Mouse (Mus musculus) G1E-ER4 (cell line): Measurements from ENCODE around the gene Olfr672. TPM values are rescaled to one million over a fixed set of nuclear protein-coding genes. Genes with fewer than 3 reads are reported as not detected.

Source experiments
- GATA1 ChIP-seq: IDR thresholded peaks from one replicate; pipeline ENCODE4 v1.8.0; 2012; ENCODE audit warnings: low read length, inconsistent platforms
- polyA plus RNA-seq: library from polyadenylated mRNA; stranded (reverse); fragments of >175 nt; gene quantifications from 2 replicates; pipeline ENCODE4 v1.2.3, GENCODE M21; 2012

Gene Olfr672
- polyA plus RNA-seq, result not detected in 2 replicates

DNA sequence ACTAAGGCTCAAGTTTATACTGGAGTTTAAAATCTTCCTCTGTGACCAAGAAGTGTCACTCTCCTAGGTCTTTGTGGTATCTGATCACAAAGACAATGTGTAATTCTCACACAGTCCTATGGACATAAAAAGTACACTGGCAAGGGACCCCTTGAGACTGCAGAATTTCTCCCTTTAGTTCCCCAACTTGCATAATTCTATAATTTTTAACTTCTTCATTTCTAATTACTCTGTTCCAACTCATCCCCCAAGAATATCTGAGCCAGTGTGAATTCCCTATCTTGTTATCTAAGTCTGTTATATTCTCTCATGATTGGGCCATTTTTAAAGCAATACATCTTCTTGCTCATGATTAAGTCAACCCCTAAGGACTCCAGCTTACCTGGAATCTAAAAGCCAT is at the start of gene Olfr672:
Olfr672 (minus strand) TSS at position 101 of the 400 bp plus-strand sequence.
- no peak for TF ChIP-seq GATA1

- TF ChIP-seq GATA1, result no peak
These were observed 30.6 kb upstream of the Olfr672 start, which contains the start of gene Olfr676 for GRCm38 (mm10) chr7:105032398-105032797. TSS of gene Olfr676 (plus strand) at chr7:105032698.

DNA sequence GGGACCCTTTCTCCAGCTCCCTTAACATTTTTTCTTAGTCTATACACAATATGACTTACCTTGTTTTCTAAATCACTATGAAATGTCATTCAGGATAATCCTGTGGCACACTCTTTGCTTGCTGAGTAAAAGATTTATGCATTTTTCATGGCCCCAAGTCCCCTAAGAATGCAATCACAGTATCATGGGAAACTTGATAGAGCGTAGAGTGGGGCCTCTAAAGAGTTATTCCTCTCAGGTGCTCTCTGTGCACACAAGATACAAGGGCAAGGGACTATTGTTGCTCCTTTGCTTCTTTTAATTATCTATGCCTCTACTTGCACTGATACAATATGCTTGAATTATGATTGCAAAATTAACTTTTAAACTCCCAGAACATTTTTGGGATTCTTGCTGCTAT is 26.5 kb upstream of the Olfr672 start, which contains the start of gene Olfr675:
Olfr675 (minus strand) TSS at position 101 of the 400 bp plus-strand sequence.
- no peak for TF ChIP-seq GATA1

- no peak for TF ChIP-seq GATA1
These were observed 20.7 kb upstream of the Olfr672 start for GRCm38 (mm10) chr7:105022530-105022929.

- TF ChIP-seq GATA1, result no peak
These were observed 22.8 kb downstream of the Olfr672 start, which contains the start of gene Olfr671 for GRCm38 (mm10) chr7:104979026-104979425. TSS of gene Olfr671 (minus strand) at chr7:104979126.

DNA sequence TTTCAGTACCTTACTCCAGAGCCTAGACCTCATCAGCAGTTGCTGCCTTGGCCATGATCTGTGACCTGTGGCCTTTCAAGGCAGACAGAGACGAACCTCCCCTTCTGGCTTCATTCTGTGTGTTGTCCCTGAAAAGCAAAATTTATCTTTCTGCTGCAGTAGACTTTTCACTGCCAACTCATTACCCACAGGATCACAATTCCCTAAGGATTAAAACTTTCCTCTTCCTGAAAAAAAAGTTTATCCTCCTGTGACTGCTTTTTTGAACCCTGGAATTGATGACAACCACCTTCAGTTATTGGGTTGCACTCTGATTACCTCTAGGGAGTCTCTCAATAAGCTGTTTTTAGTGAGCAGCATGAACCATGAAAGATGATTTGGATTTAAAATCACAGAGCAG is 39.3 kb downstream of the Olfr672 start, which contains the start of gene Olfr670:
Olfr670 (minus strand) TSS at position 101 of the 400 bp plus-strand sequence.
- TF ChIP-seq GATA1, result no peak

Other genes starting within 250 kb of the Olfr672 start
- gene Usp17le, start 224.6 kb downstream of the Olfr672 start, polyA plus RNA-seq, result not detected in 2 replicates
- not detected in 2 replicates for gene Usp17lb, start 159.4 kb downstream of the Olfr672 start, polyA plus RNA-seq
- gene Usp17la, start 145.0 kb downstream of the Olfr672 start, polyA plus RNA-seq, result not detected in 2 replicates
- gene Olfr665, start 124.0 kb downstream of the Olfr672 start, polyA plus RNA-seq, result not detected in 2 replicates
- not detected in 2 replicates for gene Olfr666, start 106.1 kb downstream of the Olfr672 start, polyA plus RNA-seq
- gene Olfr667, start 80.5 kb downstream of the Olfr672 start, polyA plus RNA-seq, result not detected in 2 replicates
- gene Olfr668, start 74.0 kb downstream of the Olfr672 start, polyA plus RNA-seq, result not detected in 2 replicates
- gene Olfr669, start 67.8 kb downstream of the Olfr672 start, polyA plus RNA-seq, result not detected in 2 replicates
- not detected in 2 replicates for gene Olfr670, start 39.4 kb downstream of the Olfr672 start, polyA plus RNA-seq
- not detected in 2 replicates for gene Olfr671, start 22.9 kb downstream of the Olfr672 start, polyA plus RNA-seq
- gene Olfr675, start 26.4 kb upstream of the Olfr672 start, polyA plus RNA-seq, result not detected in 2 replicates
- gene Olfr676, start 30.7 kb upstream of the Olfr672 start, polyA plus RNA-seq, result not detected in 2 replicates
- not detected in 2 replicates for gene Olfr677, start 49.3 kb upstream of the Olfr672 start, polyA plus RNA-seq
- gene Olfr678, start 62.4 kb upstream of the Olfr672 start, polyA plus RNA-seq, result not detected in 2 replicates
- not detected in 2 replicates for gene Olfr679, start 79.2 kb upstream of the Olfr672 start, polyA plus RNA-seq
- not detected in 2 replicates for gene Olfr680-ps1, start 90.8 kb upstream of the Olfr672 start, polyA plus RNA-seq
- not detected in 2 replicates for gene Olfr681, start 114.8 kb upstream of the Olfr672 start, polyA plus RNA-seq
- gene Olfr683, start 145.0 kb upstream of the Olfr672 start, polyA plus RNA-seq, result not detected in 2 replicates
- not detected in 2 replicates for gene Olfr684, start 161.6 kb upstream of the Olfr672 start, polyA plus RNA-seq
- gene Olfr685, start 184.0 kb upstream of the Olfr672 start, polyA plus RNA-seq, result not detected in 2 replicates
- gene Olfr686, start 205.5 kb upstream of the Olfr672 start, polyA plus RNA-seq, result not detected in 2 replicates